Mouse (Mus musculus): Measurements from ENCODE around the gene Prmt7.
"Not testable (repeated sequence)": the region's sequence is repeated elsewhere in the genome, so short reads cannot be mapped to it uniquely, and the experiment has no call there.

- not testable (repeated sequence) for TF ChIP-seq CTCF (IDR thresholded peaks at IDR 0.05; ENCODE audit: borderline replicate concordance, extremely low read depth, insufficient read depth, insufficient read length); POLR2A (IDR thresholded peaks at IDR 0.05; ENCODE audit: borderline replicate concordance, extremely low read depth, insufficient read depth, insufficient read length, poor library complexity, severe bottlenecking)
These were observed 11.1 kb upstream of the Prmt7 start for GRCm38 (mm10) chr8:106199596-106199995.
